Mouse (Mus musculus) bone marrow, adult 2 months (tissue): ENCODE measurements around the gene Gipc2.

Experiments used
- CTCF ChIP-seq: fragments of 200-500 bp; IDR thresholded peaks from 2 replicates; pipeline ENCODE4 v1.5.1; 2011; ENCODE audit warnings: low read length, control low read depth; ENCODE audit not compliant: control insufficient read depth, insufficient read depth
- POLR2A ChIP-seq: fragments of 200-500 bp; IDR thresholded peaks from 2 replicates; pipeline ENCODE4 v1.6.1; 2011; ENCODE audit warnings: low read depth, mild to moderate bottlenecking, control low read depth, low read length, borderline replicate concordance; ENCODE audit not compliant: control insufficient read depth

- TF ChIP-seq CTCF (no peak), POLR2A (no peak)
These were observed 119.1 kb downstream of the Gipc2 start for GRCm38 (mm10) chr3:152046895-152047294.
